ENCODE assay signal across 13 mouse cellular contexts in the genomic region with DNA sequence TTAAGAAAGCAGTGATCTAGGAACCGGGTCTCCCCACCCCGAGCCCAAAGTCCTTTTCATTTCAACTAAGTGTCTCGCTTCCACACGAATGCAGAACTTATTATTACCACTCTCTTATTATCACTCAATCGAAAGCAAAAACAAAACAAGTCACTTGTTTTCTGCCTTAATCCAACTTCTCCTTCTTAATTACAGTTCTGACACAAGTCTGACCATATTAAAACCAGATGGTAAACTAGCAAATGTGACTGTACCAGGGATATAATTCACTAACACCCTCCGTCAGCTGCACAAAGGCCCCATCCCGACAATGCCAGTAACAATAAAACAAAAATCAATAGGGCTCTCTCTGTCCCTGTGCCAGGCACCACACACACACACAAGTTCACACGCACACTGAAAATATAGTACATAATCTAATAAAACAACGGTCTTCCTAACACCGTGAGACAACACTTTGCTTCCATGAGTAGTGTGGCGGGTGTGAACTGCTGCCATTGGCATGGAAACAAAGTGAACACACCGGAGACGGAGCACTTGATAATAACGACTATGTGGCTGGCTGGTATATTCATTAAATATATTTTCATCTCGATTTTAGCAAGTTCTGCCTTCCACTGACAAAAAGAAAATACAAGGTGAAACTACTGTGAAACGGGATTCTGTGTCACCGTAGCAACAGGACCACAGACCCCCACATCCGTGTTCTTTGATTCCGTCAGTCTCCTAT. TPM values are rescaled to one million over a fixed set of nuclear protein-coding genes. Genes with fewer than 3 reads are reported as not detected.
A peak's percentile ranks its signal among the peaks of the same experiment; 100 is the strongest.
DNase-seq lines count a peak whose midpoint lies in the region; ATAC-seq and TF ChIP-seq lines count a peak whose summit lies in the region.
"Had no signal": no experiment of that assay in that cellular context is flagged by ENCODE, and none has a peak within 500 bp of the region (broad histone marks: within the 10 kb centered on the region; RNA-seq: fewer than 3 reads in every experiment).

No protein-coding gene starts in this region.

- TF ChIP-seq CTCF in heart, adult 2 months (IDR thresholded peaks at IDR 0.05), result no peak

- H3K4me2 ChIP-seq in neural tube, embryonic 13.5 days, result 0 out of 2 replicates have a peak overlapping the region, but pooled peaks have one; percentile 1
- H3K4me2 ChIP-seq in neural tube, embryonic 15.5 days, result peak overlapping the region; percentile 30
- H3K4me2 ChIP-seq: hindbrain, embryonic 14.5 days; liver, embryonic 12.5 days; lung, embryonic 15.5 days had no signal

- ATAC-seq in neural tube, embryonic 13.5 days (ENCODE audit: low read depth), result no peak
- no peak for ATAC-seq in neural tube, embryonic 15.5 days (ENCODE audit: low FRiP score)
- ATAC-seq: liver, embryonic 12.5 days had no signal

- H3K79me2 ChIP-seq in heart, adult 2 months (replicated peaks; ENCODE audit: control insufficient read depth, insufficient read depth, low read length), result peaks cover 11% of the 10 kb centered on the region

- TF ChIP-seq EP300 in heart, adult 2 months (IDR thresholded peaks at IDR 0.05; ENCODE audit: insufficient read depth, low read depth, low read length), result no peak

- 0 out of 2 replicates have a peak overlapping the region, but pooled peaks have one; percentile 30 for H3K9ac ChIP-seq in heart, adult 2 months (ENCODE audit: low read depth, low read length)
- H3K9ac ChIP-seq in neural tube, embryonic 13.5 days, result no peak overlapping the region
- no peak overlapping the region for H3K9ac ChIP-seq in neural tube, embryonic 15.5 days (replicated peaks)
- H3K9ac ChIP-seq: hindbrain, embryonic 14.5 days; liver, embryonic 12.5 days; lung, embryonic 15.5 days had no signal

- H3K36me3 ChIP-seq in heart, adult 2 months (ENCODE audit: control insufficient read depth, insufficient read depth, low read length), result peaks cover 9% of the 10 kb centered on the region
- H3K36me3 ChIP-seq in neural tube, embryonic 13.5 days, result no peaks in the 10 kb centered on the region
- H3K36me3 ChIP-seq in limb, embryonic 10.5 days, result peaks cover 11% of the 10 kb centered on the region
- H3K36me3 ChIP-seq in neural tube, embryonic 15.5 days, result no peaks in the 10 kb centered on the region
- H3K36me3 ChIP-seq: lung, embryonic 15.5 days had no signal

- WGBS in heart, adult 2 months, result 47% methylated on average over 19 of the region's 19 CpGs
- 53% methylated on average over 19 of the region's 19 CpGs for WGBS in neural tube, embryonic 13.5 days
- WGBS in limb, embryonic 10.5 days, result 68% methylated on average over 19 of the region's 19 CpGs
- WGBS in neural tube, embryonic 15.5 days, result 44% methylated on average over 19 of the region's 19 CpGs

- no peak for DNase-seq in heart, adult 2 months
- no peak for DNase-seq in heart, postnatal 10 days
- no peak for DNase-seq in neural tube, embryonic 10.5 days (ENCODE audit: extremely low spot score, low spot score)
- DNase-seq in limb, embryonic 10.5 days (ENCODE audit: low spot score), result no peak
- DNase-seq in frontal cortex, postnatal 25 days (ENCODE audit: low spot score in 2 of 2), result no peak
- no peak for DNase-seq in adrenal gland, postnatal 36 days
- DNase-seq: cerebellum, adult 18-20 months; thymus, adult 18-20 months had no signal

- peak overlapping the region; percentile 8; the same call in 1 of the 2 replicates for H3K4me3 ChIP-seq in heart, adult 2 months
- no peak overlapping the region for H3K4me3 ChIP-seq in neural tube, embryonic 13.5 days
- H3K4me3 ChIP-seq in limb, embryonic 10.5 days, result no peak overlapping the region
- no peak overlapping the region for H3K4me3 ChIP-seq in neural tube, embryonic 15.5 days (replicated peaks)
- H3K4me3 ChIP-seq: liver, embryonic 12.5 days; lung, embryonic 15.5 days had no signal

- H3K27me3 ChIP-seq in heart, adult 2 months (ENCODE audit: control insufficient read depth, insufficient read depth, low read length), result no peaks in the 10 kb centered on the region
- H3K27me3 ChIP-seq in neural tube, embryonic 13.5 days, result no peaks in the 10 kb centered on the region; the same call in 1 of the 2 replicates
- H3K27me3 ChIP-seq in limb, embryonic 10.5 days (ENCODE audit: low read depth, poor library complexity, severe bottlenecking), result no peaks in the 10 kb centered on the region
- H3K27me3 ChIP-seq in neural tube, embryonic 15.5 days (replicated peaks), result no peaks in the 10 kb centered on the region
- H3K27me3 ChIP-seq: liver, embryonic 12.5 days; lung, embryonic 15.5 days had no signal

- peaks cover 42% of the 10 kb centered on the region for H3K4me1 ChIP-seq in heart, adult 2 months (ENCODE audit: control insufficient read depth, insufficient read depth, low read length)
- H3K4me1 ChIP-seq in neural tube, embryonic 13.5 days (replicated peaks), result peaks cover 40% of the 10 kb centered on the region
- H3K4me1 ChIP-seq in limb, embryonic 10.5 days, result peaks cover 65% of the 10 kb centered on the region
- peaks cover 32% of the 10 kb centered on the region for H3K4me1 ChIP-seq in neural tube, embryonic 15.5 days

- no peak for TF ChIP-seq POLR2A in heart, adult 2 months (IDR thresholded peaks at IDR 0.05; ENCODE audit: insufficient read depth, low read depth, low read length)

- no peaks in the 10 kb centered on the region for H3K9me3 ChIP-seq in neural tube, embryonic 13.5 days
- no peaks in the 10 kb centered on the region for H3K9me3 ChIP-seq in limb, embryonic 10.5 days (replicated peaks)
- H3K9me3 ChIP-seq in neural tube, embryonic 15.5 days (replicated peaks), result no peaks in the 10 kb centered on the region
- H3K9me3 ChIP-seq: liver, embryonic 12.5 days; lung, embryonic 15.5 days had no signal

- peak overlapping the region; percentile 26 for H3K27ac ChIP-seq in heart, adult 2 months
- H3K27ac ChIP-seq in neural tube, embryonic 13.5 days (replicated peaks), result no peak overlapping the region
- H3K27ac ChIP-seq in limb, embryonic 10.5 days, result peak overlapping the region; percentile 76
- no peak overlapping the region for H3K27ac ChIP-seq in neural tube, embryonic 15.5 days (replicated peaks)
- H3K27ac ChIP-seq: hindbrain, embryonic 14.5 days; liver, embryonic 12.5 days; lung, embryonic 15.5 days had no signal

- intact Hi-C loops in heart, adult 2 months (cut with DNase I), result loop anchor here (2.0 kb wide), 2 partner anchors 14 to 16 kb away; no protein-coding TSS in a partner anchor
- intact Hi-C loops in heart, postnatal 10 days (cut with DNase I), result loop anchor here (2.0 kb wide), 1 partner anchor 14 kb away; no protein-coding TSS in a partner anchor

RNA-seq across cellular contexts. Expression of a gene that starts 16.9 kb away (rescaled TPM):
- 100 to 1,000 TPM; 134 to 135 TPM for total RNA-seq in heart, adult 2 months (2021)
- 69.4 and 121 TPM in 2 replicates for polyA plus RNA-seq in heart, adult 2 months (2012; rRNA removed)
- 100 to 1,000 TPM in 1 of 2 experiments, 10 to 100 TPM in 1; 98.8 to 116 TPM for total RNA-seq in heart, postnatal 10 days (2021)
- 6.2 and 8.0 TPM in 2 replicates for polyA plus RNA-seq in neural tube, embryonic 13.5 days (2015; fragmentation: Nextera tagmentation; extraction: Ambion mirVana)
- 18.0 and 21.1 TPM in 2 replicates for polyA plus RNA-seq in limb, embryonic 10.5 days (2016; fragmentation: Nextera tagmentation; extraction: Ambion mirVana)
- polyA plus RNA-seq in neural tube, embryonic 15.5 days (2015; fragmentation: Nextera tagmentation; extraction: Ambion mirVana), result 6.7 and 7.1 TPM in 2 replicates
- total RNA-seq in adrenal gland, postnatal 36 days (2021), result 10 to 100 TPM; 37.5 to 38.2 TPM

Comparison
In these comparisons a context has a peak if more than half of its experiments do, and no peak if none do; other contexts are left out.
1. H3K27ac ChIP-seq: peak in heart, adult 2 months (single experiment) and limb, embryonic 10.5 days (single experiment); none in neural tube, embryonic 13.5 days (single experiment) and neural tube, embryonic 15.5 days (single experiment).